Mouse (Mus musculus): ENCODE measurements at regions not wholly inside any gene's neighbourhood (a gene's known extent, or its start where the extent isn't known, plus 50 kb on each side); places are given as distances from the start of the nearest gene placed in this dataset.

DNA sequence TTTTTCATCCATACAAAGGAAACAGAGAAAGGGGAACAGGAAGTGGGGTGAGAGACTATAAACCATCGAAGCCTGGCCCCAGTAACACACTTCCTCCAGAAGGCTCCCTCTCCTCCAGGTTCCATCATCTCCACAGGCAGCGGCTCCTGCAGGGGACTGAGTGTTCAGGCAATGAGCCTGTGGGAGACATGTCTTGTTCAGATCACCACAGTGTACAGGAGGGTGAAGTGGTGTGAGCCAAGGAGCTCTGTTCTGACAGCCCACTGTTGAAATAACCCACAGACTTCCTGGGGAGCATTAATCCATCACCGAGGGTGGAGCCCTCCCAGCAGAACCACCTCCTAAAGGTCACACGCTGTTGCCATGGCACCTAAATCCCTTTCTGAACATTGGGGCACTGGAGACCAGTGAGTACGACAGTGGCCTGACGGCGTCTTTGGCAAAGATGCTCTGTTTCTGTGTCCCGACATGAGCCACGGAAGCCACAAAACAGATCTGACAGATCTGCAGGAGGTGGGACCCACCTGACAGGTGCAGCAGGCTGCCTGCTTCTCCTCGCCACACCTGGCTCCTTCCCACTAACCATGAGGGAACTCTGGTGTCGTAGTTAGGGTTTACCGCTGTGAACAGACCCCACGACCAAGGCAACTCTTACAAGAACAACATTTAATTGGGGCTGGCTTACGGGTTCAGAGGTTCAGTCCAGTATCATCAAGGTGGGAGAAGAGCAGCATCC, 60.9 kb downstream of the Psmg1 start:
- no peak for DNase-seq

DNA sequence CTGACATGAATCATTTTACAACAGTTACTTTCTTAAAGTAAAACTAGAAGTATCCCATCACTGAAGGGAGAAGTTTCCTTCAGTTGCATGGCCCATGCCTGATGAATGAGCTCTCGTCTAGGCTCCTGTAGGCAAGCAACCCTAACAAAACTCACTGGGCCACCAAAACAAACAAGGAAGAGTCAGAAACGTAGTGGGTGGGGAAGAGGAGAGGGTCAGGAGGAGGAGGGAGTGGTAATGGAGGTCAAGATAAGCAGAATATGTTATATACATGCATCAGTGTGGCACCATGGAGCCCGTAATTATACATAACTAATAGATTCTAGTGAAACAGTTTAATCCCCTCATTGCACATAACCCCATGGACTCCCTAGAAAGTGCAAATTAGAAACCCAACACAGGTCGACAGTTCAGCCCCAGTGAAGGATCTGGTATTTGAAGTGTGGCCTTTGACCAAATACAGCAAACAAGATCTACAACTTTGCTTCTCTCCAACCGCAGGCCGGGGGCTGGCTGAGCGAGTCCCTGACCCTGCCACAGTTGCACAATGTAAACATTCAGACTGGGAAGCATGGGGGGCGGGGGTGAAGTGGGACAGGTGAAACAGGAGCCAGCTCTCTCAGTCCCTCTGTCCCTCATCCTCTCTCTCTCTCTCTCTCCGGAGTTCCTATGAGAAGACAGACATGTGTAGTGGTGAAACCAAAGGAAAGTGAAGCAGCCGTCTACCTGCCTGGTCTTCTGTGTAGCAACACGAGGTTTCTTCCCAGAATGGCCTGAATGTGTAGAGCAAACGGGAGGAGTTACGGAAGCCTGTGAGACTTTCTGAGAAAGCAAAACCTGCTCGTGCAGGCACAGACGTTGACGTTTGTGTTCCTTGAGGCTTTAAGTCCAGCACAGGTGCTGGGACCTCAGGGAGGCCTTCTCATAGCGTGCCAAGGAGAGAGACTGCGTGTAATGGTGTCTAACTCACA, 62.2 kb downstream of the Psmg1 start:
- DNase-seq = no peak

DNA sequence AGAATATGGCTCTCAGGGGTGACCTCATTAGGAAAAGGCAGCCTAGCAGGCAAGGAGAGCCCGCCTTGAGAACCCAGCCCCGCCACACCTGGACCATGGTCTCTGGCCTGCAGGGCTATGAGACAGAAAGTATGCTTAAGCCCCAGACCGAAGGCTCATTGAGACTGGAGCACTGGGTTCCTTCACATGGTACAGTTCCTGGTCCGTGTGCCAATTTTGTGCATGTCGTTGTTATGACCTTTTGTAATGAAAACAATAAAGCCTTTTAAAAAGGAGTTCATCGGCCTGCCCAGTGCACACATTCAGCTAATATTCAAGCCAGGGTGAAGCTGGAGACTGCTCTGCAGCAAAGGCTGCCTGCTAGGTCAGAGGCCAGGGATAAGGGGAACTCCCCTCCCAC, 64.2 kb downstream of the Psmg1 start:
- DNase-seq = no peak

DNA sequence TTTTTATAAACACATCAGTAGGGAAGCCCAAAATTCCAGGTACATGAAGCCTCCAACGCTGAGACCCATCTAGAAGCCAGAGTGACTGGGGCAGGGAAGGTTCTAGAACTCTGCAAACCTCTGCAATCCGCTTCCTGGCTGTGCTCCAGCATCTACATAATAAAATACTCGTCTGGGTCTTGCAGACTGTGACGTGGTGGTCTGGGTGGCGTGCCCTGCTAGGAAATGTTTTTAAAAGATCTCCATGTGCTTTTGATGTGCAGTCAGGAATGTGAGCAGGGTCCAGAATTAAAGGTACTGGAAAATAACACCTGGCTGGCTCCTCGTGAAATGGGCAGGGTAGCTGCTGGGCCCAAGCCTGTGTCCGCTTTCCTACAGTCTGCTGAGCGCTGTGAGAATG, 66.0 kb downstream of the Psmg1 start:
- DNase-seq = no peak

DNA sequence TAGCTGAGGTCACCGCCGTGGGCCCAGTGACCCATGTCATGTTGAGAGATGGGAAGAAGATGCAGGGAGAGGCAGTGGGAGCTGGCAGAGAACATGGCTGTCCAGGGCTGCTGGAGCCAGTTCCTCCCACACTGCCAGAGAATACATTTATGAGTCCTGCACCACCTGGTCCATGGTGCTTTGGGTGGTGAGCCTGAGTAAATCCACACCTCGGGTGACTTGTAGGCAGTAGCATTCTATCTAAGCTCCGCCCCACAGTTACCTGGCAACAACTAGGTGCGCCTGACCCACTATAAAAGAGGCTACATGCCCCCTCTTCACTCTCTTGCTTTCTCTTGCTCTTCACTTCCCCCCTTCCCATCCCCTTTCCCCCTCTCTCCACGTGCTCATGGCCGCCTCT, 66.8 kb downstream of the Psmg1 start:
- no peak for DNase-seq

DNA sequence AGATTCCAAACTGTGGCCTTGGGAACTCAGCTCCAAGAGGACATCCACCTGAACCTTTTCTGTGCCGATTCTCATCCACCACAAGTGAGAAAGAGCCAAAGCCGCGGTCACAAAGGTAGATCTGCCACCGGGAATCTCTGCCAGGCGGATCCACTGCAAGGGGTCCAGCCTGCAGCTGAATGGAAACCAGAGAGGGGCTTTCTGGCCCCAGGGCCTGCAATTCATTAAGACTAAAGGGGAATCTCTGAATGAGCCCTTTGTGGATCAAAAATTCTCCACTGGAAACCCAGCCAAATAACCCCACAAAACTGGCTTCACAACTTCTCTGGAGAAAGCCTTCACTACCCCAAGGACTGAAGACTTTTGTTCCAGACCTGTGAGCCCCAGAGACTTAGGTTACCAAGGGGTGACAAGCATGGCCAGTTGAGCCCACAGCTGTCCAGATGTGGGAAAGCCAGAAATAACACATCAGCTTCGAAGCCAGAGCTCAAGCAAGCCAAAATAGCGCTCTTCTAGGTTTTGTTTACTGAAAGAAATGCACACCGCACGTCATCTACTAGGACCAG, 68.3 kb downstream of the Psmg1 start:
- DNase-seq = no peak

DNA sequence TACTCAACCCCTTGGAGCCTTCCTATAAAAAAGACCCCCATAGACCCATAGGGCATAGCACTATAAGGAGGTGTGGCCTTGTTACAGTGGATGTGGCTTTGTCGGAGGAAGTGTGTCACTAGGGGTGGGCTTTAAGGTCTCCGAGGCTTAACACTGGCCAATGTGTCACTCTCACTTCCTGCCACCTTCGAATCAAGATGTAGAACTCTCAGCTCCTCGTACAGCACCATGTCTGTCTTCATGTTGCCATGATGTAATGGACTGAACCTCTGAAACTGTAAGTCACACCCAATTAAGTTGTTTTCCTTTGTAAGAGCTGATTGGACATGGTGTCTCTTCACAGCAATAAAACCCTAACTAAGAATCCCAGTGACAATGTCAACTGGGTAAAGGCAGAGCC, 69.6 kb downstream of the Psmg1 start:
- DNase-seq = no peak

DNA sequence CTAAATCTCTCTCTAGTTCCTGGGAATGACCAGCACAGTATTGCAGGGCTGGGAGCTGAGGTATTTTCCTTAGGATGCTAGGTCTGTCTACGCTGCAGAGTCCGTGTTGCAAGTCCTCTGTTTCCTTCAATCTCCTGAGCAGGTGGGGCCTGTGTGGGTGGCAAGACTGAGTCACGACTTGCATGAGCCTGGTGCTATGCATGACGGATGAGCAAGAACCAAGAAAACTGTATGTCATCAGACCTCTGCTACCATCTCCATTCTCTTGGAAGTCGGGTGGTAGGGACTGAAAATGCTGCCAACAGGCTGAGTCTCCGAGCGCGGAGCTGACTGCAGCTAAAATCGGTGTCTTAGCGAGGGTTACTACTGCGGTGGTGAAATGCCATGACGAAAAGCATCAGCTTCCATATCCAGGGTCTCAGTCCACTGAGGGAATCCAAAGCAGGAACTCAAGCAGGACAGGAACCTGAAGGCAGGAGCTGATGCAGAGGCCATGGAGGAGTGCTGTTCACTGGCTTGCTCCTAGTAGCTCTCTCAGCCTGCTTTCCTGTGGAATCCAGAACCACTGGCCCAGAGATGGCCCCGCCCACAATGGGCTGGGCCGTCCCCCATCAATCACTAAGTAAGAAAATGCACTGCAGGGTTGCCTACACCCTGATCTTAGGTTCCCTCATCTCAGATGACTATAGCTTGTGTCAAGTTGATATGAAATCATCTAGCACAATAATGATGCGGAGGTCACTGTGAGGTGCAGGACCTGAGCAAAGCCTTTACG, 71.9 kb downstream of the Psmg1 start:
- no peak for DNase-seq

DNA sequence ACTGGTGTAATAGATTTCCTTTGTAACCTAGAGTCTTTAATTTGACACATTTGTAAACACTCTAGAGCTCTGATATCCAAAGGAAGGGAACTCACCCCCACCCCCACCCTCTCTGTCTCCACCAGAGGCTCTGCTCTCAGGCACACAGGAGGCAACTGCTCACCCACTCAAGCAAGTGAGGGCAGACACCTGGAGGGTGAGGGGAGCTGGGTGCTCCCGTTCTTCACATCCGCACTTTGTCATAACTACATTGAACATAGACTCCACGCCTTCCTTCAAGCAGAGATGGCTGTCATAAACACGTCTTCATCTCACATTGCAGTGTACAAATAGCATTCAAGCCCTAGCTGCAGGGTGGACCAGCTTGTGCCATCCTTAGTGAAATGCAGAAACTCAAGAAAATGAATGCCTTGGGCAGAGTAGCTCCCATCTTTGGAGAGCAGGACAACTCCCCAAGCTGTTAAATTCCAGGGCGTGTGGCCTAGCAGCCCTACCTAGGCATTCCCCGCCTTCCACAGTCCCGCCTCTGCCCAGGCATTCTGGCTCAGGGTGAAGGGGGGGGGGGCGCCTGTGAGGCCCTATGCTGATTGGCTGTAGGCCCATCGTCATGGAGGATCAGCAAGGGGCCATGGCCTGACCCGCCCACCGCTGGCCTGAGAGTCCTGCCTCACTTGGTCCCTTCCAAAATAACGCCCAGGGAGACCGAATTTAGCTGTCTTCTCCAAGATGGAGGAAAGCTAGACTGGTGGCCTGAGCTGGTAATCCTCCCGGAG, 72.9 kb downstream of the Psmg1 start:
- no peak for DNase-seq

DNA sequence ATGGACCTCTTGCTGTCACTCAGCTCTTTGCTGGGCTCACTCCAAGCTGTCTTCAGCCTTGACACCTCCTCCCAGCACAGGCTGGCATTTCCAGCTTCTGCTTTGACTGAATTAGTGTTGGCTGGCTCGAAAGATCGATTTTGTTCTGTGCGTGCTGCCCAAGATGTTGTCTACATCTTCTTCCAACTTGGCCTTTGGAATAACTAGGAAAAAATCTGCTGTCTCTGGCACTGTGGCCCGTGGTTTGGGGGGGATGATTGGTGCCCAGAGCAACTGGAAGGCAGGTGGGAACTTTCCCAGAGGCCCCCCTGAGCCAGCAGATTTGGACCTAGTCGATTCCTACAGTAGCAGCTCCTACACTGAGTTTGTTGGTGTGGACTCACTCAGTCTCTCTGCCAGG, 76.9 kb downstream of the Psmg1 start:
- DNase-seq = no peak

DNA sequence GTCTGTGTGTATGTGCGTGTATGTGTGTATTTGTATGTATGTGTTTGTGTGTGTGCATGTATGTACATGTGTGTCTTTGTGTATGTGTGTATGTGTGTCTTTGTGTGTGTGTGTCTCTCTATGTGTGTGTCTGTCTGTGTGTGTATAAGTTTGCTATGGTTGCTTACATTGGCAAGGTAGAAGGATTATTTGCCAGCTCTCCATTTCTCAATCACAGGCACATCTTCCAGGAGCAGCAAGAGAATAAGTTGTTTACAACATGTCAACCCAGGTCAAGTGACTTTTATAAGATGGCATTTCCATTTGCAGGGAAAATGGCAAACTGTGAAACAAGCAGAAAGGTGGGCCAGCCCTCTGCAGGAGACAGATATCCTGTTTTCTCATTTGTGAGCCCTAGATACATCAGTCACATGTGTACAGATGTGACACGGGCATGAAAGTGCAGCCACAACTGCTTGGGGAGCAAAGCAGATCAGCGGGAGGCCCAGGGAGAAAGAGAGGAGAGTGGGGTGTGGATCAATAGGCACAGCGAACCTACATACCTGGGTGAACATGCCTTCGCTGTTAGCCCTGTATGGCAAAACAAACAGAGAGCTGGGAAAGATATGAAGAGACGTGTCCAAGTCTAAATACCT, 86.1 kb downstream of the Psmg1 start:
- DNase-seq = no peak

DNA sequence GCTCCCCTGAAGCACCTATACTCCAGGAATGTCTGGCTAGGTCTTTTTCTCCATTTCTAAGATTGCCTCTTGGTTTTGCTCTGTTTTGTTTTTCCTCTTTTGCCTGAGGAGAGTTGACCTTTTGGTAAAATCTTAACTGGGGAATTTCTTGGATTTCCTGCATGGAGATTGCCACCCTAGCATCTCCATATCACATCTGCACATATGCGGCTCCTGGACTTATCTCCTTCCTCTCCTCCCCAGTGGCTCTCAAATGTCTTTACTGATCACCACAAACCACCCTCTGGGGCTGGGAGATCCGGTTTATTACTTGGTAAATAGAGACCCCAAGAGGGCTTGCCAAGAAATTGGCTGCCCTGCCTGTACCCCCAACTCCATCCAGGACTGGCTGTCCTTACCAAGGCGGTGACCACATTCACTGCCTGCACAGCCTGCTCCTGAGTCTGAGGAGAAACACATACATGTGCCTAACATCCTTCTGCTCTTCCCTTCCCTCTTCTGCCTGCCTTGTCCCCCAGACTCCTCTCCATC, 87.3 kb downstream of the Psmg1 start:
- DNase-seq = no peak

DNA sequence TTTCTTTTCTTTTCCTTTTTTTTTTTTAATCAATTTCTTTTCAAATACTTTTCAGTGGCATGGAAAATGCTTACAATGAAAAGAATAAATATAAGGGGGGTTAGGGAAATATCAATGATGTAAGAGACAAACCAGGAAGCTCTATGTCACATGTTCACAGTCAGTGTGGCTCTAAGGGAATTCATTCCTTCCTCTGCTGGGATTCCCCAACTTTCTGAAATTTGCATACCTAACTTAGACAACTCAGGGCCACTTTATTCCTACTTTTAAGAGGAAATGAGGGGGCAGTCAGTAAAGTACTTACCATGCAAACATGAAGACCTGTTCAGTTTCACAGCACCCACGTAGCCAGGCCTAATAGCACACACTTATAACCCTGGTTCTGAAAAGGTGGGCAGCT, 88.6 kb downstream of the Psmg1 start:
- no peak for DNase-seq

DNA sequence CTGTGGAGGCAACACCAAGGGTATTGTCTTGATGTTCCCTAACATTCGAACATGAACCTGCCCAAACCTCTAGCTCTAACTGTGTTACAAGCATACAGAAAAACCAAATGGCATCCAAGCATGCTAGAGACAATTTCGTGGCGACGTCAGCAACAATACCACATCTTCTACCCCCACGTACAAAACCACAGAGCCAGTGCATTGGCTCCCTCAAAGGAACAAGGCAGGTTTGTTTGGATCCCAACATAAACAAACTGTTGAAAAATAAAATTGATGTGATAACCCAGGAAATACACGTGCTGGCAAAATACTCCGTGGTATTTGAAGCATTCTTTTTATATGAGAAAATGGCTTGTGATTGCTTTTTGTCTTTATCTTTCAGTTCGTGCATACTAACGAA, 89.4 kb downstream of the Psmg1 start:
- DNase-seq = no peak

DNA sequence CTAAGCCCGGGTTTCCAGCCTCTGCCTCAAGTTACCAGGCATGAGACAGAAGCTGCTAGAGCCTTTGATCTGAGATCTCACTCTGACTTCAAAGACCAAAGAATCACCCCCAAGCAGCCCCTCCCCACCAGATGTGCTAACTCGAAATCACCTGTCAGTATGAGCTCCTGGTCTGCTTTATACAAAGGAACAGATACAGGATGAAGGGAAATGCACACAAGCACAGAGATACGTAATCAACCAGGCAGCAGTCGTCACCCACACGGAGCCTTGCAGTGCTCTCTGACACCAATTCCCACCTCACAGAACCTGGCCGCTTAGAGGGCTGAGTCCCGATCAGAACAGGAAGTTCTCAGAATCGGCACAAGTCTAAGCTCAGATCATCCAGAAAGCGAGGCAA, 90.6 kb downstream of the Psmg1 start:
- no peak for DNase-seq

DNA sequence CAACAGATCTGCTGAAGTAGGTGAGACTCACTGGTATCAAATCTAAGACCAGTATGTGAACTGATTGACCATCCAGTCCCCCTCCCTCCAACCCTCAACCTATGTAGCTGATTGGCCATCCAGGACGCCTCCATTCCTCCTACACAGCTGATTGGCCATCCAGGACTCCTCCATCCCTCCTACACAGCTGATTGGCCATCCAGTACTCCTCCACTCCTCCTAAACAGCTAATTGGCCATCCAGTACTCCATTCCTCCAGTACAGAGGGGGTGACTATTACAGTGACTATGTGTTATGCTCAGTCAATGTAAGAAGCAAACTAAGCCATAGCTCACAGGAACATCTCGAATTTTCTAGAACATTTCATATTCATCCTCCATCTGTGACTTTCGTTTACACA, 91.1 kb downstream of the Psmg1 start:
- DNase-seq = no peak

DNA sequence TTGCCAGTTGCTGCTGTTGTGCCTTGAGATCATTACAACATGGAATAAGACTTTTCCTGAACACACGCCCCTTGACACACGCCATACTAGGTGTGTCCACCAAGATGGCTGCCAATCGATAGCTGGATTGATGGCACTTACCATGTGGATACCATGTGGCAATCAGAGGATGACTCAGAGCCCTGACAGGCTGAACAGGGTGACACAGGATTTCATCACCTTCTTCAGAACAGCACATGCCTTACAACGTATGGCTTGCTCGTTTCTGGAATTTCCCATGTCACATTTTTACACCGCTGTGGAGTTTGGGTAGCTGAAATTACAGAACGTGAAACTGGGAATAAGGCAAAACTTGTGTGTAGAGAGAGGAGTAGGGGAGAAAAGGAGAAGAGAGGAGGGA, 92.9 kb downstream of the Psmg1 start:
- DNase-seq = no peak

DNA sequence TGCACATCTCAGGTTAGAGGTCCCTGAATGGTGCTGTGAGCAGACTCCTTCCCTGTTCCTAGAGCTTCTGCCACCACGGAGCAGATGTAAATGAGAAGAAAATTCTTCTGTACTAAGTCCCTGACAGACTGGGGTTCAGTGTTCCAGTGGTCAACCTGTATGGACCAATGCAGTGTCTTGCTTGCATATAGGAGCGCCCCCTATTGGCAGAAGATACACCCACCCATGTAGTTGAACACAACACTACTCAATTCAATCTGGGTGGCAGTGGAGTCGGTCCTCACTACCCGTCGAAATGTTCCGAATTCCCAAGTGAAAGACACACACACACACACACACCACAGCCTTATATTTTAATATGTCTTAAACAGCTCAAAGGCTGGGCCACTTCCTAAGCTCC, 94.6 kb downstream of the Psmg1 start:
- DNase-seq = no peak

DNA sequence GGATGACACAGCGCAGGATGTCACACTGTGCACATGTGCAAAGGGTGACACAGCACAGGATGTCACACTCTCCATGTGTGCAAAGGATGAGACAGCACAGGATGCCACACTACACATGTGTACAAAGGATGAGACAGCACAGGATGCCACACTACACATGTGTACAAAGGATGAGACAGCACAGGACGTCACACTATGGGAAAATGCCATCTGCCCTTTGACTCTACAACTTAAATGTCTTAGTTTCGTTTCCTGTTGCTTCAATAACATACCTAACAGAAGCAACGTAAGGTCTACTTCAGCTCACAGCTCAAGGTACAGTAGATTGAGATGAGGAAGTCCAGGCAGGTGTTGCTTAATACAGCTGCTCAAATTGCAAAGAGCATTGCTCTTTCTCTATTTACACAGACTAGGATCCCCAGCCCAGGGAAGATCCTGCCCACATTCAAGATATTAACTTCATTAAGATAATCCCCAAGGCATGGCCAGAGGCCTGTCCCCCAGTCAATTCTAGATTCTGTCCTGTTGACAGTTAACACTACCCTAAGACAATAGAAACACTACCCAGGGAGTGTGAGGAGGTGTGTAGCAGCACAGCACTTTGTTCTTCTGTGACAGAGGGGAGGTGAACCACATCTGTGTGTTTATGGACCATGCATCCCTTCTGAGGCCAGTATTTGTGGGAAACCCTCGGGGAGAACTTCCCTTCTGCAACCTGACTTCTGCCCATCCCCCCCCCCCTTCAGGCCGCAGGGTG, 97.0 kb downstream of the Psmg1 start:
- DNase-seq = no peak

DNA sequence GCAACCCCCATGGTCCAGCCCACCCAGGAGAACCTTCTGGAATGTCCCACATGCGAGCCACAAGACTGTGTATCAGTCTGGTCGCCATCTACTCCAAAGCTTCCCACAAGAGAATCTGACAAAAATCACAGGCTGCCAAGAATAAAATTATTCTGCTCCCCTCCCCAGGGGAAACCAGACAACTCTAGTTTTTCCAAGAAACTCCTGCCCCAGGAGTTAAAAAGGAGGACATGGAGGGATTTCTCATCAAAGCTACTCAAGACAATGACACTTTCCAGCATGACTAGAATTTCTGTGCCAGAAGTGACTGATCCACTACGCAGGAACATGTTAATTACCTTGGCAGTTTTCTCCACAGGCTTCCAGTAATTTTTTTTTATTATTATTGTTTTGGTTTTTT, 98.4 kb downstream of the Psmg1 start:
- DNase-seq = no peak

DNA sequence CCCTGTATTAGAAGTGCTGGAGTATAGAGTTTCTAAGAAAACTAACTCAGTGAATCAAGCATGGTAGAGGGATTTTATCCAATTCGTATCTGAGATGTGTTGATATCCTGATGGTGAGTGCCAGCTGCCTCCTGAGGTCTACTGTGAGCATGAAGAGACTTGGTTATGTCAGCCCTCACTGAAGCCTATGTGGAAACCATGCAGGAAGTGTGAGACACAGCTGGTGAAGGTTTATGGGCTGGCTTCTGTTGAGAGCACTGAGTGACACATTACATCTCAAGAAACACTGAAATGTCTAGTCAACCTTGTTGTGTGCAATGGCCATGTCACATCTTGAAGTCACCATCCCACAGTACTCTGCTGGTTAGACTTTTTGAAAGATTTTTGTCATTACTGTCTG, 104.6 kb downstream of the Psmg1 start:
- DNase-seq = no peak
